Comparison of ENCODE assay signal across 9 mouse cellular contexts in the genomic region with DNA sequence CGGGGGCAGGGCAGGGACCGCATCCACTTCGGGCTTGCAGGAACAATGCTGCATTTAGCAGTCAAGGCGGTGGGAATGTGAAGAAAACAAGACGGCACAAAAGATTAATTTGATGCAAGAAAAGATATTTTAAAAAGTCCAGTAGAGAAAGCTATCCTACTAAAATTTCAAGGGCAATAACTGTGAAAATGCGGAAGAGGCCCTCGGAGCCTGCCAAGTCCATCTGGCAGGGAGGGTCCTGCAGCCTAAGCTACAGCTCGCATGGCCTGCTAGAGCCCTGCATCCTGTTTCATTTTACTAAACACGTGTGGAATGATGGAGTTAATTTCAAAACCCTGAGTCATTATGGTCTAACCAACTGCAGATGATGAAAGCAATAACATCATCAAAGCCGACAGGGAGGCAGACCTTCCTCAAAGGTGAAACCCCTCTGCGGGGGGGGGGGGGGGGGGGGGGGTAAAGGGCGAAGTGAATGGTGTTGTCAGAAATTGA.
DNase-seq lines count a peak whose midpoint lies in the region; ATAC-seq and TF ChIP-seq lines count a peak whose summit lies in the region.
"Had no signal": no experiment of that assay in that cellular context is flagged by ENCODE, and none has a peak within 500 bp of the region (broad histone marks: within the 10 kb centered on the region; RNA-seq: fewer than 3 reads in every experiment).

No protein-coding gene starts in this region.

- no peaks in the 10 kb centered on the region for H3K4me1 ChIP-seq in kidney, adult 2 months (ENCODE audit: control insufficient read depth, insufficient read depth, low read length)
- H3K4me1 ChIP-seq in hindbrain, embryonic 11.5 days (replicated peaks; ENCODE audit: control insufficient read depth, insufficient read depth, low read length): peaks cover 7% of the 10 kb centered on the region; the same call in 1 of the 2 replicates
- peaks cover 25% of the 10 kb centered on the region for H3K4me1 ChIP-seq in midbrain, embryonic 12.5 days
- H3K4me1 ChIP-seq: megakaryocyte, embryonic 14.5 days had no signal

- no peaks in the 10 kb centered on the region for H3K9me3 ChIP-seq in hindbrain, embryonic 11.5 days (ENCODE audit: control insufficient read depth, low read length)
- no peaks in the 10 kb centered on the region for H3K9me3 ChIP-seq in midbrain, embryonic 12.5 days
- H3K9me3 ChIP-seq: megakaryocyte, embryonic 14.5 days had no signal

- H3K4me2 ChIP-seq in hindbrain, embryonic 11.5 days (replicated peaks; ENCODE audit: low read depth, low read length): peak overlapping the region; percentile 19; the same call in 1 of the 2 replicates
- peak overlapping the region; percentile 23 for H3K4me2 ChIP-seq in midbrain, embryonic 12.5 days (replicated peaks)

- H3K4me3 ChIP-seq in kidney, adult 2 months (ENCODE audit: insufficient read depth, low read depth, low read length): no peak overlapping the region
- no peak overlapping the region for H3K4me3 ChIP-seq in hindbrain, embryonic 11.5 days (ENCODE audit: low read depth, low read length)
- H3K4me3 ChIP-seq in midbrain, embryonic 12.5 days: no peak overlapping the region
- H3K4me3 ChIP-seq: megakaryocyte, embryonic 14.5 days had no signal

- TF ChIP-seq POLR2A in kidney, adult 2 months (IDR thresholded peaks at IDR 0.05; ENCODE audit: low read depth, low read length): no peak

- no peak overlapping the region for H3K27ac ChIP-seq in kidney, adult 2 months (ENCODE audit: insufficient read depth, low read depth, low read length)
- H3K27ac ChIP-seq in hindbrain, embryonic 11.5 days (ENCODE audit: low read depth, low read length): peak overlapping the region; percentile 36; the same call in 1 of the 2 replicates
- peak overlapping the region; percentile 60 for H3K27ac ChIP-seq in midbrain, embryonic 12.5 days (replicated peaks)

- H3K36me3 ChIP-seq in kidney, adult 2 months (ENCODE audit: control insufficient read depth, insufficient read depth, low read length): no peaks in the 10 kb centered on the region
- no peaks in the 10 kb centered on the region for H3K36me3 ChIP-seq in hindbrain, embryonic 11.5 days (ENCODE audit: control insufficient read depth, insufficient read depth, low read length)
- no peaks in the 10 kb centered on the region for H3K36me3 ChIP-seq in midbrain, embryonic 12.5 days

- 33% methylated on average over 12 of the region's 12 CpGs for WGBS in kidney, adult 2 months
- WGBS in hindbrain, embryonic 11.5 days: 21% methylated on average over 10 of the region's 12 CpGs
- 15% methylated on average over 11 of the region's 12 CpGs for WGBS in midbrain, embryonic 12.5 days

- 0 out of 2 replicates have a peak overlapping the region, but pooled peaks have one; percentile 40 for H3K9ac ChIP-seq in hindbrain, embryonic 11.5 days (ENCODE audit: low read depth, low read length)
- H3K9ac ChIP-seq in midbrain, embryonic 12.5 days (replicated peaks): 0 out of 2 replicates have a peak overlapping the region, but pooled peaks have one; percentile 2

- peak; percentile 77 for ATAC-seq in hindbrain, embryonic 11.5 days (ENCODE audit: low FRiP score)
- ATAC-seq in midbrain, embryonic 12.5 days (ENCODE audit: low FRiP score, low read depth): peak; percentile 70

- H3K27me3 ChIP-seq in kidney, adult 2 months (replicated peaks; ENCODE audit: control insufficient read depth, insufficient read depth, low read length): no peaks in the 10 kb centered on the region
- H3K27me3 ChIP-seq in hindbrain, embryonic 11.5 days (ENCODE audit: control insufficient read depth, insufficient read depth, low read length): no peaks in the 10 kb centered on the region
- no peaks in the 10 kb centered on the region for H3K27me3 ChIP-seq in midbrain, embryonic 12.5 days
- H3K27me3 ChIP-seq: megakaryocyte, embryonic 14.5 days had no signal

- DNase-seq in kidney, adult 2 months: peak; percentile 7
- no peak for DNase-seq in kidney, adult 9 months
- DNase-seq in embryo, embryonic 10 days (ENCODE audit: low spot score): peak; percentile 58
- peak; percentile 44 for DNase-seq in hindbrain, embryonic 11.5 days (ENCODE audit: low spot score)
- DNase-seq in B cell, adult 2 months: no peak
- DNase-seq in frontal cortex, postnatal 14 days (ENCODE audit: low spot score in 2 of 2): no peak
- no peak for DNase-seq in ovary, postnatal 14 days (ENCODE audit: low spot score)

- TF ChIP-seq CTCF in kidney, adult 2 months (conservative IDR thresholded peaks at IDR 0.05; ENCODE audit: insufficient read depth, insufficient read length, low read depth, low read length): no peak

Comparison
In these comparisons a context has a peak if more than half of its experiments do, and no peak if none do; other contexts are left out.
1. DNase-seq: peak in kidney, adult 2 months (single experiment), embryo, embryonic 10 days (single experiment) and hindbrain, embryonic 11.5 days (single experiment); none in kidney, adult 9 months (single experiment), B cell, adult 2 months (0 of 2), frontal cortex, postnatal 14 days (0 of 2) and ovary, postnatal 14 days (single experiment).